Comparison of ENCODE assay signal across 9 mouse cellular contexts in genomic region chr5:101700607-101701006, GRCm38 (mm10). TPM values are rescaled to one million over a fixed set of nuclear protein-coding genes. Genes with fewer than 3 reads are reported as not detected.
A peak's percentile ranks its signal among the peaks of the same experiment; 100 is the strongest.
DNase-seq lines count a peak whose midpoint lies in the region; ATAC-seq and TF ChIP-seq lines count a peak whose summit lies in the region.
"Had no signal": no experiment of that assay in that cellular context is flagged by ENCODE, and none has a peak within 500 bp of the region (broad histone marks: within the 10 kb centered on the region; RNA-seq: fewer than 3 reads in every experiment).

No protein-coding gene starts in this region.

- no peak overlapping the region for H3K4me3 ChIP-seq in heart, embryonic 11.5 days (ENCODE audit: low read depth, low read length)
- H3K4me3 ChIP-seq in lung, embryonic 14.5 days (ENCODE audit: low read depth, low read length) = no peak overlapping the region

- no peak for ATAC-seq in heart, embryonic 11.5 days (replicated peaks; ENCODE audit: insufficient number of reproducible peaks, low FRiP score, low TSS enrichment)
- peak; percentile 31; the same call in 1 of the 2 replicates for ATAC-seq in lung, embryonic 14.5 days (ENCODE audit: insufficient read depth)
- ATAC-seq in inflammation-experienced regulatory T-cells, adult 6 months = no peak

- H3K36me3 ChIP-seq in heart, embryonic 11.5 days (ENCODE audit: control insufficient read depth, insufficient read depth, low read length) = no peaks in the 10 kb centered on the region
- H3K36me3 ChIP-seq in lung, embryonic 14.5 days (ENCODE audit: insufficient read depth) = no peaks in the 10 kb centered on the region

- H3K27me3 ChIP-seq in heart, embryonic 11.5 days (ENCODE audit: control insufficient read depth, insufficient read depth, low read length) = no peaks in the 10 kb centered on the region
- H3K27me3 ChIP-seq in lung, embryonic 14.5 days (ENCODE audit: insufficient read depth, low read length) = no peaks in the 10 kb centered on the region

- 2% methylated on average over 3 of the region's 3 CpGs for WGBS in heart, embryonic 11.5 days (ENCODE audit: insufficient replicate concordance)
- WGBS in lung, embryonic 14.5 days = 2% methylated on average over 3 of the region's 3 CpGs

- no peak overlapping the region for H3K27ac ChIP-seq in heart, embryonic 11.5 days (ENCODE audit: low read depth, low read length)
- no peak overlapping the region for H3K27ac ChIP-seq in lung, embryonic 14.5 days (ENCODE audit: low read depth)

- H3K4me2 ChIP-seq in heart, embryonic 11.5 days = no peak overlapping the region
- peak overlapping the region; percentile 27 for H3K4me2 ChIP-seq in lung, embryonic 14.5 days

- H3K9ac ChIP-seq in heart, embryonic 11.5 days (ENCODE audit: low read depth, low read length) = no peak overlapping the region
- no peak overlapping the region for H3K9ac ChIP-seq in lung, embryonic 14.5 days

- no peaks in the 10 kb centered on the region for H3K4me1 ChIP-seq in heart, embryonic 11.5 days (ENCODE audit: control insufficient read depth, insufficient read depth, low read length)
- H3K4me1 ChIP-seq in lung, embryonic 14.5 days (ENCODE audit: insufficient read depth) = no peaks in the 10 kb centered on the region

- peak; percentile 66 for TF ChIP-seq CTCF in lung, embryonic 14.5 days (IDR thresholded peaks at IDR 0.05; ENCODE audit: low read depth)

- no peaks in the 10 kb centered on the region for H3K9me3 ChIP-seq in heart, embryonic 11.5 days (replicated peaks; ENCODE audit: control insufficient read depth, low read length)
- H3K9me3 ChIP-seq in lung, embryonic 14.5 days (ENCODE audit: low read depth, low read length) = no peaks in the 10 kb centered on the region

- peak; percentile 15 for DNase-seq in heart, adult 8-10 months (ENCODE audit: low spot score)
- peak; percentile 13 for DNase-seq in right cerebral cortex, adult 18-20 months
- DNase-seq in right cerebral cortex, postnatal 14 days = no peak
- peak; percentile 57 for DNase-seq in embryo, embryonic 10 days (ENCODE audit: low spot score)
- peak; percentile 83 for DNase-seq in lung, embryonic 14.5 days
- DNase-seq in frontal cortex, postnatal 10 days (ENCODE audit: low spot score in 2 of 2) = no peak

RNA-seq across cellular contexts. Expression of gene Nkx6-1, which starts 35.8 kb away (rescaled TPM):
- total RNA-seq in heart, adult 8-10 months (2022) = under 1 TPM in 2 of 4 experiments, not detected in 2; 0.11 TPM
- 0.07 and 0.29 TPM in 2 replicates for polyA plus RNA-seq in heart, embryonic 11.5 days (2014; fragmentation: Nextera tagmentation; extraction: Ambion mirVana)
- 0.08 and 0.16 TPM in 2 replicates for polyA plus RNA-seq in lung, embryonic 14.5 days (2014; fragmentation: Nextera tagmentation; extraction: Ambion mirVana)
- not detected for polyA plus RNA-seq in inflammation-experienced regulatory T-cells, adult 6 months (2017; shearing (Covaris generic))
- polyA plus RNA-seq: small intestine, adult 2 months had no signal

Comparison
In these comparisons a context has a peak if more than half of its experiments do, and no peak if none do; other contexts are left out.
1. DNase-seq: peak in heart, adult 8-10 months (single experiment), right cerebral cortex, adult 18-20 months (single experiment), embryo, embryonic 10 days (single experiment) and lung, embryonic 14.5 days (single experiment); none in right cerebral cortex, postnatal 14 days (single experiment) and frontal cortex, postnatal 10 days (0 of 2).